Mouse (Mus musculus): Measurements from ENCODE around the gene Olfr498. TPM values are rescaled to one million over a fixed set of nuclear protein-coding genes. Genes with fewer than 3 reads are reported as not detected.

The Olfr498 gene
- not detected in 2 replicates for polyA plus RNA-seq (2014; fragmentation: Nextera tagmentation; extraction: Ambion mirVana)

DNA sequence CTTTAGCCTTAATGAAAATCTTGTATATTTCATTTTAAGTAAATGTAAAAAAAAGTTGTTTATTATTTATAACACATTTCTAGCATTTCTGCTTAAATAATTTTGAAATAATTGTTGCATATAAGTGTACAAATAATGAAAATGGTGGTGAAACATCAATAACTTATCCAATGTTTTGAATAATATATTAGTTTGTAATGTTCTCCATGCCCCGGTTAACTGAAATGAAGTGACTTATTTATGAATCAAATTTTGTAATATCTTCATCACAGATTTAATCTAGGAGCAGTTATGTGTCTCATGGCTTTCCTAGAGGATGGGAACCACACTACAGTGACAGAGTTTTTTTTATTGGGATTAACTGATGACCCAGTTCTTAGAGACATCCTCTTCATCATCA lies at the start of gene Olfr498:
TSS of gene Olfr498 (plus strand) at position 301 of the 400 bp plus-strand sequence.
- WGBS: 96% methylated on average over 1 of the region's 1 CpGs
- no peak for ATAC-seq (ENCODE audit: low read depth)

DNA sequence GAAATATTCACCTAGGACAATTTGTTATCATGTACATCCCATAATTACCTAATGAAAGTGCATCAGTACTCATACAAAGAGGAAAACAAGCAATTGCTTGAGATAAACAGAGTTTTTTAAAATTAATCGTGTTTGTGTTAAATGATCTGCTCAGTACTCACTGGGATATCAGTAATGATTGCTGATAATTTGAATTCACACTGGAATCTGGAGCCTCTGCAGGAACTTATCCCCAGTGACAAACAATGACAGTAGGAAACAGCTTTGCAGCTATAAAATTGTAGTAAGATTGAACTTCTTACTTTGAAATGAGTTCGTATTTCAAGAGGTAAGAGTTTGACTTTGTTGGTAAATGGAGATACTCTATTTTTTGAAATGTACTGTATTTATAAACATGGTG lies 45.0 kb upstream of the Olfr498 start, which contains the start of gene Olfr497:
TSS of gene Olfr497 (plus strand) at position 301 of the 400 bp plus-strand sequence.
- Histone ChIP-seq H3K4me1 (ENCODE audit: control insufficient read depth, insufficient read depth, low read length) (no peaks in the 10 kb centered on the region), H3K4me2 (ENCODE audit: low read depth, low read length) (no peak within 1 kb of the TSS), H3K27ac (ENCODE audit: low read depth, low read length) (no peak within 1 kb of the TSS), H3K27me3 (ENCODE audit: control insufficient read depth, insufficient read depth, low read length) (no peaks in the 10 kb centered on the region), H3K4me3 (ENCODE audit: low read depth, low read length) (no peak within 1 kb of the TSS), H3K36me3 (ENCODE audit: control insufficient read depth, insufficient read depth, low read length) (no peaks in the 10 kb centered on the region), H3K9ac (replicated peaks; ENCODE audit: low read depth, low read length) (no peak within 1 kb of the TSS), H3K9me3 (ENCODE audit: control insufficient read depth, low read length) (no peaks in the 10 kb centered on the region)
- ATAC-seq (ENCODE audit: low read depth): no peak
- 85% methylated on average over 2 of the region's 2 CpGs for WGBS

More for the DNA sequence above, at the start of gene Olfr498:
- Histone ChIP-seq H3K9me3 (ENCODE audit: control insufficient read depth, low read length) (no peaks in the 10 kb centered on the region), H3K27ac (ENCODE audit: low read depth, low read length) (no peak within 1 kb of the TSS), H3K36me3 (ENCODE audit: control insufficient read depth, insufficient read depth, low read length) (no peaks in the 10 kb centered on the region), H3K27me3 (ENCODE audit: control insufficient read depth, insufficient read depth, low read length) (no peaks in the 10 kb centered on the region), H3K4me3 (ENCODE audit: low read depth, low read length) (no peak within 1 kb of the TSS), H3K9ac (replicated peaks; ENCODE audit: low read depth, low read length) (no peak within 1 kb of the TSS), H3K4me1 (ENCODE audit: control insufficient read depth, insufficient read depth, low read length) (no peaks in the 10 kb centered on the region), H3K4me2 (ENCODE audit: low read depth, low read length) (no peak within 1 kb of the TSS)

Other genes with a start within 250 kb of the Olfr498 start
- gene Olfr488, start 207.0 kb upstream of the Olfr498 start, polyA plus RNA-seq (2014; fragmentation: Nextera tagmentation; extraction: Ambion mirVana): not detected in 2 replicates
- not detected in 2 replicates for gene Olfr490, start 176.4 kb upstream of the Olfr498 start, polyA plus RNA-seq (2014; fragmentation: Nextera tagmentation; extraction: Ambion mirVana)
- not detected in 2 replicates for gene Olfr491, start 151.9 kb upstream of the Olfr498 start, polyA plus RNA-seq (2014; fragmentation: Nextera tagmentation; extraction: Ambion mirVana)
- not detected in 2 replicates for gene Olfr492, start 141.7 kb upstream of the Olfr498 start, polyA plus RNA-seq (2014; fragmentation: Nextera tagmentation; extraction: Ambion mirVana)
- gene Olfr493, start 118.3 kb upstream of the Olfr498 start, polyA plus RNA-seq (2014; fragmentation: Nextera tagmentation; extraction: Ambion mirVana): not detected in 2 replicates
- not detected in 2 replicates for gene Olfr494, start 100.0 kb upstream of the Olfr498 start, polyA plus RNA-seq (2014; fragmentation: Nextera tagmentation; extraction: Ambion mirVana)
- not detected in 2 replicates for gene Olfr495, start 72.2 kb upstream of the Olfr498 start, polyA plus RNA-seq (2014; fragmentation: Nextera tagmentation; extraction: Ambion mirVana)
- gene Olfr497, start 44.9 kb upstream of the Olfr498 start, polyA plus RNA-seq (2014; fragmentation: Nextera tagmentation; extraction: Ambion mirVana): not detected in 2 replicates
- gene Olfr502, start 59.7 kb downstream of the Olfr498 start, polyA plus RNA-seq (2014; fragmentation: Nextera tagmentation; extraction: Ambion mirVana): not detected in 2 replicates
- gene Olfr503, start 79.2 kb downstream of the Olfr498 start, polyA plus RNA-seq (2014; fragmentation: Nextera tagmentation; extraction: Ambion mirVana): not detected in 2 replicates
- gene Olfr504, start 100.5 kb downstream of the Olfr498 start, polyA plus RNA-seq (2014; fragmentation: Nextera tagmentation; extraction: Ambion mirVana): not detected in 2 replicates
- gene Olfr506, start 145.5 kb downstream of the Olfr498 start, polyA plus RNA-seq (2014; fragmentation: Nextera tagmentation; extraction: Ambion mirVana): not detected in 2 replicates
- gene Olfr507, start 156.5 kb downstream of the Olfr498 start, polyA plus RNA-seq (2014; fragmentation: Nextera tagmentation; extraction: Ambion mirVana): not detected in 2 replicates
- not detected in 2 replicates for gene Olfr508, start 164.7 kb downstream of the Olfr498 start, polyA plus RNA-seq (2014; fragmentation: Nextera tagmentation; extraction: Ambion mirVana)
- 0.07 TPM in 1 of 2 replicates, not detected in the other for gene Olfr509, start 186.6 kb downstream of the Olfr498 start, polyA plus RNA-seq (2014; fragmentation: Nextera tagmentation; extraction: Ambion mirVana)
- not detected in 2 replicates for gene Olfr510, start 201.1 kb downstream of the Olfr498 start, polyA plus RNA-seq (2014; fragmentation: Nextera tagmentation; extraction: Ambion mirVana)
- gene Olfr512, start 248.0 kb downstream of the Olfr498 start, polyA plus RNA-seq (2014; fragmentation: Nextera tagmentation; extraction: Ambion mirVana): not detected in 2 replicates

All from neural tube, embryonic 14.5 days (tissue).